Mouse (Mus musculus): ENCODE results near the gene Nfya.

Gene Nfya

GRCm38 (mm10) chr17:48431054-48431453 is 21.3 kb upstream of the Nfya start:
- in situ Hi-C loops (cut with MboI, MseI) = no loop called here

DNA sequence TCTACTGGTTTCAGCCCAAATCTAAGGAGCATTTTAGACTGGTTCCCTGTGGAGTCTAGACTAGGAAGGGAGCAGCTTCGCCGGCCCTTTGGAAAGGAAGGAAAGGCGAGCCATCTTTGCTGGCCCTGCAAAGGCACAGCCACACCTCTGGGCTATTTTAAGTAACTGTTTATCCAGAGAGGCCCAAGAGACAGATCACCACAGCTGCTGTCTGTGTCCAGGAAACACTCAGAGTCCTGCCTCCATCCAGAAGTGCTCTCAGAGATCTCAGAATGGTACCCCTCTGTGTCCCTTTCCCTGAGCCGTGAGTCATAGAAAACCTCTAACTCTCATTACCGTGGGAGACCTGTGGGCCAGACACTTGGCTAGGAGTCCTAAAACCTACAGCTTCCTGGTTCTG is 20.7 kb upstream of the Nfya start:
- in situ Hi-C loops (cut with MboI, MseI) = no loop called here

DNA sequence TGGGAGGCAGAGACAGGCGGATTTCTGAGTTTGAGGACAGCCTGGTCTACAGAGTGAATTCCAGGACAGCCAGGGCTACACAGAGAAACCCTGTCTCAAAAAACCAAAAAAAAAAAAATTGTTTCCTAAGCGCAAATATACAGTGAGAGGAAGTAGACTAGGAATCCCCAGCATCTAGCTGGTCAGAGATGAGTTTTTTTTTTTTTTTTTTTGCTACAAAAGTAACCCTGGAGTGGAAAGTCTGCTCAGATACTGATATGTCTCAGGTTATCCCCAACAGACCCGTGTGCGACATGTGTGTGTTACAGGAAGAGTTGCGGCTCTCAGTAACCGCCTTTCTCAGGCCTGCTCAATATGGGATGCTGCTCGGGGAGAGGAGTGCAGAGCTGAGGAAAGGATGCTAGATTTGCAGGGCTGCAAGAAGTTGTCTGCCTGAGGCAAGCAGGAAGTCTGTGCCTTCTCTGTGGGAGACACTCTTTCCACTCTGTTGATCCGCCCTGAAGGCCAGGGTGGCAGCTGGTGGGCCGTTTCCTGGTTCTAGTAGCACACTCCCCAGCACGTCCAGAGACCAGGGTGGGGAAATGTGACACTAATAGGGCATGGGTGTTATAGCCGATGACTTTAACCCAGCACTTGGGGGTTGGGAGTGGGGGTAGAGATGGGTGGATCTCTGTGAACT is 18.3 kb upstream of the Nfya start:
- in situ Hi-C loops (cut with MboI, MseI) = no loop called here

- in situ Hi-C loops (cut with MboI, MseI) = no loop called here
These were observed 17.5 kb upstream of the Nfya start for GRCm38 (mm10) chr17:48426991-48427750.

DNA sequence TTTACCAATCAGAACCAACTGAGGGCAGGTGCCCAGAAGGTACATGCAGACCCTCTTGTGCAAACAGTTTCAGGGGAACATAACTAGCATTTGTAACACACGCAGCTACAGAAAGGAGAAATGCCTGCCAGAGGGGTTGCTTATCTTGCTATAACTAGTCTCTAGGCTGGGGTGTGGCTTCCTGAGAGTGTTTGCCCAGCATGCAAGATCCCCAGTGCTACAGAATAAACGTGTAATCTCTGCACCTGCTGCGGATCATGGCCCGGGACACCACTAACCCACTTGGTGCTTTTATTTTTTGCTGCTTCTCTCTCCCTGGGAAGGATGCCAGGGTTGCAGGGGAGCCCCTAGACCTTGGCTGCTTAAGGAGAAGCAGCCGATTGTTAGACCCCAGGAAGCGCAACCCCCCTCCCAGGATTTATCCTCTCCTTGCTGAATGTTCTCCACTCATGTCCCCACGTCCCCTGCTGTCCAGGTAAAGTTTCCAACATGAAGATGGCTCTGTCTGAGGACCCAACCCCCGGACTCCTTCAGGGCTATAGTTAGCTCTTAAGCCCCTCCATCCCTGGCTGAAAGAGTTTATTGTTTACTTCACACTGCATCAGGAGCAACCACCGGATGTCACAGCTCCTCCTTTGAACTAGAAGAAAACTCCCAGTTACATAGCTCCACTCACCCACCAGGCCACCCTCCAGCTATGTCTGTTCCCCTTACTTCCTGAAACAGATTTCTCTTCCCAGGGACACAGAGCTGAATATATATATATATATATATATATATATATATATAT is 16.3 kb upstream of the Nfya start:
- in situ Hi-C loops (cut with MboI, MseI) = no loop called here

- in situ Hi-C loops (cut with MboI, MseI) = no loop called here
These were observed 14.5 kb upstream of the Nfya start for GRCm38 (mm10) chr17:48424237-48424636.

- in situ Hi-C loops (cut with MboI, MseI) = no loop called here
These were observed 9.9 kb upstream of the Nfya start for GRCm38 (mm10) chr17:48419571-48419970.

DNA sequence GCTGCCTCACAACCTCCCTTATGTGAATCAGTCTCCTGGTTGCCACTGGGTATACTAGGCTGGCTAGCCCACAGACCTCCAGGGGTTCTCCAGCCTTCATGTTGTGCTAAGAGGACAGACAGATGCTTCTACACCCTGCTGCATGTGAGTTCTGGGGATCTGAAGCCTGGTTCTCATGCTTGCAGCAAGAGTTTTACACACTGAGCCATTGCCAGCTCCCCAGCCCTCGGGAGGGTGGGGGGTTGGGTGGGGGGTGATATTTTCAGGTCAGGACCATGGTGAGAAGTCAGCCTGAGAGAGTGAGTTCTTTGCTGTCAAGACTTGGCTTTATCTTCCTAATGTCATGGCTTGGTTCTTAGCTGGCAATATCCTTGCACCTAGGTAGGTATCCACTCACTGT is 9.1 kb upstream of the Nfya start:
- in situ Hi-C loops (cut with MboI, MseI) = no loop called here

GRCm38 (mm10) chr17:48418174-48418573 is 8.5 kb upstream of the Nfya start:
- in situ Hi-C loops (cut with MboI, MseI) = no loop called here

DNA sequence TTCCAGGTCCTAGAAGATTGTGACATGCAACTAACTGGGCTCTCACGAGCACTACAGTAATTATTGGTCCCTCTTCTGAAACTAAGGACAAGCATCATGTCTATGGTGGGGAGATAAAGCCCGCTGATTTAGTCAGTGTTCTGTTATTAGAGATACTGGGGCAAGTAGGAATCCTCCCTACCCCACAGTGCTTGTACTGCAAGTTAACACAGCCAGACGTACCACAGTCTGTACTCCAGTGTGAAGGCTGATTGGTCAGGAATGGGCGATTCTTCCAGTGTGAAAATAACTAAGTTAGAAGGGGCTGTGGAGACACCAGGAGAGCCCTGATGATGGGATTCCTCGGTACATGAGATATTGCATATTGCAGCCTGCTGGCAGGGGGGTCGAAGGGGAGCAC is 7.8 kb upstream of the Nfya start:
- in situ Hi-C loops (cut with MboI, MseI) = no loop called here

GRCm38 (mm10) chr17:48416425-48417195 is 6.9 kb upstream of the Nfya start:
- in situ Hi-C loops (cut with MboI, MseI) = no loop called here

- in situ Hi-C loops (cut with MboI, MseI) = no loop called here
These were observed 6.3 kb upstream of the Nfya start for GRCm38 (mm10) chr17:48416011-48416410.

- in situ Hi-C loops (cut with MboI, MseI) = no loop called here
These were observed 1.5 kb upstream of the Nfya start for GRCm38 (mm10) chr17:48411241-48411640.

DNA sequence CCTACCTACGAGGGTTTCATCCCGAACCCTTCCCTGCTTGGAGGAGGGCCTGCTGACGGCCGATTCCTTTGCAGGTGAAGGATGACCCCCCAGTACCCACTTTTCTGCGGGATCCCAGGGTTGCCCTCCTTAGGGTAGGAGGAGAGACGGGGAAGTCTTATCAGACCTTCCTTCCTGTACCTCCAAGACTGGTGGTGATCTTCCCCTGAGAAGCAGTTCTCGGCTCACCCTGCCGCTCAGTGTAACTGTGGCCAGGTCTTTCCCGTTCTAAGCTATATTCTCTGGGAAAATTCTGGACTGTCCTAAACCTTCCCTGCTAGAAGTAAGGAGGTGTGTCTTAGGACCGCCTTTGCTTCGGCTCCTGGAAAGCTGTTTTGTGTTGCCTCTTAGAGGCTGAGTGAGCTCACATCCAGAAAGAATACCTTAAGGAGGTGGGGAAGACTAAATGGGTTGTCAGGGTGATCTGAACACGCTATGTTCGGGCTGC is 636 bp upstream of the Nfya start:
- in situ Hi-C loops (cut with MboI, MseI) = no loop called here

DNA sequence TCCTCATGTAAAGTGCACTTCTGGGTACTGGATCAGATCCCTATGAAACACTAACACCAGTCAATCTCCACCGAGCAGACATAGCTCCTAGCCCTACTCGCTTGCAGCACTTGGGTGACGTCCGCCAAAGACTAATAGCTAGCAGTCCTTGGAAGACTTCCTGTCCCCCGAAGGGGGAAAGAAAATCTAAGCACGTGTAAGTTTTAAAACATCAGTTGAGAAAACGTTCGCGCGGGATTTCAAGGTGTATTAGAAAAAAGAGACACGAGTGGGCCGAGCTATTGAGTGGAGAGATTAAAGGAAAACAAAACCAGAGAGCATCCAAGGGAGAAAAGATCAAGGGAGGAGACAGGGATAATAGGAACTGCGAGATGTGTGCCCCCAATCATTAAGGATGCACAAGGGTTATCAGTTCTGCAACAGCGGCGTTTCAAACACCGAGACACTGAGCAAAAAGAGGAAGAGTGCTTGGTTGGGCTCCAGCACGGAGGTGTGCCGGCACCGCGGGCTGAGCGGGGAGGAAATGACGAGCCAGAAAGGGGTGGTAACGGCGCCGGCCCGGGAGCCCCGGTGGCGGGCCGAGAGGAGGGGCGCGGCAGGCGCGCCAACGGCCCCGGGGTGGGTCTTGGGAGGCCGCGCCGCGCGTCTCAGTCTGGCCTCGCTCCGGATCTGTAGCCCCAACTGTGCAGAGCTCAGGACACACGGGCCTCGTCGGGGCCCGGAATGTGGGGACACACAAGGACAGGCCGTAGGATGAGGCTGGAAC is 997 bp downstream of the Nfya start:
- in situ Hi-C loops (cut with MboI, MseI) = loop anchor here (5.0 to 10.0 kb wide), 2 partner anchors 106 to 884 kb away; no protein-coding TSS in a partner anchor

DNA sequence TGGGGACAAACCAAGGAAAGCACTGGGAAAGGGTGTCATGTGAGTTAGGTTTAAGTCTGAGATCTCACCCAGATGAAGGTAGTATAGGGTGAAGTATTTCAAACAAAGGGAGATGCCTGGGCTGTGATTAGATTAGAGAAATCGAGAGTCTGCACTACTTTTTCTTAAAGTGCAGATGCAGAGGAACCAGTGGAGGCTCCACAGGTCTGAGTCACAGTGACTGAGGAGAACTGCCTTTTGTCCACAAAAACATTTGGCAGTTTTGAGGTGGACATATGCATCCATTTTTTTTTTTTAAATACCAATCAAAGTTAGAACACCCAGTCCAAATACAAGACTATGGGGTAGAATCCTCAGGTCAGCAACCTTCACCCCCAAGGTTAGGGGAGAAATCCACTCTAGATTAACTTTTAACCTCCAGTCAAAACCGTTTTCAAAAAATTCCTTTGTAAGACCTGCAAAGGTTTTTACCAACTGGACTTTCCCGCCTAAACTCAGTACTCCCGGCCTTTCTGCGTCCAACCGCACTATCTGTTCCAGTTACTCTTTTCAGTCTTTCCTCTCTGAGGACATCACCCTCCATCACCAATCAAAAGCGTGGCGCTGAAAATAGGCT is 1.7 kb downstream of the Nfya start:
- in situ Hi-C loops (cut with MboI, MseI) = loop anchor here (5.0 to 10.0 kb wide), 2 partner anchors 106 to 883 kb away; no protein-coding TSS in a partner anchor

DNA sequence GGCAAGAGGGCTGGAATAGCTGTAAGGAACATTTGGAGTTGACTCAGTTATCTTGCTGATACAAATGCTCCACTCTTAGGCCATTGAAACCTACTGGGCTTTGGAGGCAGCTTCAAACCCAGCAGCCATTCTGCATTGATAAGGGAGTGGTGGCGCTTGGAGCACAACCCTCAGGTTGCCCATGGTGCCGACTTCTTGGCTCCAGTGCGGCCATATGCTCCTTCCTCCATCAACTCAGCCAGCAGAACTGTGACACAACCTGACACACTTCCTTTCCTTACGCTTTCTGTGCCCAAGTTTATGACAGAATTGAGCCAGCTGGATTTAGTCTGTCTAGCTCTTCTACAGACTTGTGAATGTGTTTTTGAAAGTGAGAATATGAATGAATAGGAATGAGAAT is 2.6 kb downstream of the Nfya start:
- in situ Hi-C loops (cut with MboI, MseI) = loop anchor here (5.0 to 10.0 kb wide), 2 partner anchors 105 to 882 kb away; no protein-coding TSS in a partner anchor

DNA sequence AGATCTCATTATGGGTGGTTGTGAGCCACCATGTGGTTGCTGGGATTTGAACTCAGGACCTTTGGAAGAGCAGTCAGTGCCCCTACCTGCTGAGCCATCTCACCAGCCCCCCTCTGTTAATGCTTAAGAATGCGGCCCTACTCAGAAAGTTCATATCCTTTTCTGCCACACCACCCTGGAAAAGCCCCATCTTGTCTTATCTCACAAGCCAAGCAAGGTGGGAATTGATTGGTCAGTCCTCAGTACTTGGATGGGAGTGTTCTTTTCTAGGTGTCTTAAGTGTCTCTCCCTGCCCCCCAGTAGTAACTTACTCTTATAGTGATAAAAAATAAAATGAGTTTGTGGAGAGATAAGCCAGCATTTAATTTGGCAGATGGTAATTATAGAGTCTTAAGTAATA is 5.0 kb downstream of the Nfya start:
- in situ Hi-C loops (cut with MboI, MseI) = loop anchor here (5.0 to 10.0 kb wide), 2 partner anchors 102 to 880 kb away; no protein-coding TSS in a partner anchor

- in situ Hi-C loops (cut with MboI, MseI) = loop anchor here in 1 of 2 experiments (10.0 kb wide), 1 partner anchor 879 kb away; no protein-coding TSS in a partner anchor
These were observed 5.9 kb downstream of the Nfya start for GRCm38 (mm10) chr17:48403848-48404247.

GRCm38 (mm10) chr17:48402751-48403150 is 7.0 kb downstream of the Nfya start:
- in situ Hi-C loops (cut with MboI, MseI) = loop anchor here in 1 of 2 experiments (10.0 kb wide), 1 partner anchor 878 kb away; no protein-coding TSS in a partner anchor
